ENCODE assay signal across 18 mouse cellular contexts in genomic region chr2:127612288-127612687, GRCm38 (mm10). TPM values are rescaled to one million over a fixed set of nuclear protein-coding genes. Genes with fewer than 3 reads are reported as not detected.
DNase-seq lines count a peak whose midpoint lies in the region; ATAC-seq lines count a peak whose summit lies in the region.
"Had no signal": no experiment of that assay in that cellular context is flagged by ENCODE, and none has a peak within 500 bp of the region (broad histone marks: within the 10 kb centered on the region; RNA-seq: fewer than 3 reads in every experiment).

No protein-coding gene starts in this region.

- ATAC-seq in frontal cortex, adult (ENCODE audit: low TSS enrichment), result peak; percentile 57
- ATAC-seq: forebrain, embryonic 15.5 days had no signal

- DNase-seq in frontal cortex, adult 2 months (ENCODE audit: extremely low spot score in 1 of 2, low spot score in 1 of 2), result no peak
- DNase-seq in layer of hippocampus, adult 8-10 months (ENCODE audit: low spot score in 2 of 2), result peak; percentile 29 to 44
- no peak for DNase-seq in layer of hippocampus, adult 9-10 months (ENCODE audit: low spot score)
- DNase-seq in right cerebral cortex, adult 18-20 months, result peak; percentile 45
- DNase-seq in right cerebral cortex, postnatal 25 days, result no peak
- no peak for DNase-seq in lung, postnatal 25 days (ENCODE audit: low spot score)
- DNase-seq in thymus, postnatal 10 days (ENCODE audit: low spot score in 2 of 2), result no peak
- DNase-seq: adrenal gland, postnatal 10 days; cerebellum, adult 18-20 months; cerebellum, postnatal 10 days; embryo, embryonic 11 days; gastrocnemius, postnatal 14 days; heart, adult 2 months; heart, postnatal 14 days had no signal

RNA-seq across cellular contexts. Expression of gene Mrps5, which starts 25.3 kb away (rescaled TPM):
- 113 and 115 TPM in 2 replicates for polyA plus RNA-seq in frontal cortex, adult 2 months (2012; rRNA removed)
- total RNA-seq in layer of hippocampus, adult 8-10 months (2022), result 100 to 1,000 TPM in 2 of 4 experiments, 10 to 100 TPM in 2; 88.6 to 107 (median 96.5) TPM

RNA-seq across cellular contexts. Expression of gene Zfp661, which starts 25.4 kb away (rescaled TPM):
- polyA plus RNA-seq in frontal cortex, adult 2 months (2012; rRNA removed), result 9.0 and 9.3 TPM in 2 replicates
- total RNA-seq in layer of hippocampus, adult 8-10 months (2022), result 1 to 10 TPM; 7.1 to 8.6 (median 7.8) TPM

RNA-seq across cellular contexts. Expression of gene Mal, which starts 44.2 kb away (rescaled TPM):
- polyA plus RNA-seq in frontal cortex, adult 2 months (2012; rRNA removed), result 70.5 and 94.8 TPM in 2 replicates
- 100 to 1,000 TPM in 1 of 4 experiments, 10 to 100 TPM in 3; 85.6 to 103 (median 87.1) TPM for total RNA-seq in layer of hippocampus, adult 8-10 months (2022)
- total RNA-seq: hematopoietic stem cell, adult 5-6 weeks; MEL had no signal

Comparison
In these comparisons a context has a peak if more than half of its experiments do, and no peak if none do; other contexts are left out.
1. DNase-seq: peak in layer of hippocampus, adult 8-10 months (2 of 2) and right cerebral cortex, adult 18-20 months (single experiment); none in frontal cortex, adult 2 months (0 of 2), layer of hippocampus, adult 9-10 months (single experiment), right cerebral cortex, postnatal 25 days (single experiment), lung, postnatal 25 days (single experiment) and thymus, postnatal 10 days (0 of 2).